Mouse (Mus musculus) heart, postnatal 0 days (tissue): Measurements from ENCODE around the gene Syne2.

Experiments used
- CTCF ChIP-seq: IDR thresholded peaks from 2 replicates; pipeline ENCODE4 v1.5.1; 2016; ENCODE audit warnings: antibody characterized with exemption, control low read depth, low read depth
- EP300 ChIP-seq: IDR thresholded peaks from 2 replicates; pipeline ENCODE4 v1.6.1; 2016; ENCODE audit warnings: antibody characterized with exemption, low read depth

DNA sequence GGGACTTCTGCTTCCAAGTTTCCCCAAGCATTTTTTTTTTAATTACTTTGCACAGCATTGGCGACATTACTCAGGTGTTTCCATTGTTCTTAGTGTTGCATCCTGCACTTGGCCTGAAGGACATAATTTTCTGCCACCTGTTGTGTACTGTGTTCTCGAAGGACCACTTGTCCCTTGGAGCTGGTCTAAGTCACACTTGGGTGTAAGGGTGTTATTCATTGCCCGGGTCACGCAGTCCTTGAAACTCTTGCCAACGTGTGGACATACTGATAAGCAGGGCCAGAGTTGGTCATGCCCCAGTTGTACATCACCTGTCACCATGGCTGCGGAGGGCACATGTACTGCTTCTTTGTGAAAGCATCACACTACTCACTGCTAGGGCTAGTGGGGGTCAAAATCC, 228.6 kb downstream of the Syne2 start:
- no peak for TF ChIP-seq EP300
- no peak for TF ChIP-seq CTCF
